Mouse (Mus musculus): ENCODE data around the gene Duox1. TPM values are rescaled to one million over a fixed set of nuclear protein-coding genes. Genes with fewer than 3 reads are reported as not detected.

The Duox1 gene
- polyA plus RNA-seq (2016; fragmentation: Nextera tagmentation; extraction: Ambion mirVana): 0.08 and 0.10 TPM in 2 replicates

DNA sequence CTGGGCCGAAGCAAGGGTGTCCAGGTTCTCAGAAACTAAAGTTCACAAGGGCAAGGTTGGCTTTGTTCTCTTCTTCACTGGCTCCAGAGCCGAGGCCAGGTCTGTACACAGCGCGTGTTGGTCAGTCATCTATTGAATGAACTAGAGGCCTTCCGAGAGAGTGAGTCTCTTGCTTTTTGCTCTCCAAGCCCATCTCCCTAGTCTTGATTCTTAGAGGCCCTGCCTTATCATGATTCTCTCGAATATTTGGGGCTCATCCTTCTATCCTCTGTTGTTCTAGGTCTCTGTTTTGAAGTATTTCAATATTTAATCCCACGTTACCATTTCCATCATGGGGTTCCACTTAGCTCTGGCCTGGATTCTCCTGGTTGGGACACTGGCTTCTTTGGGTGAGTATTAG lies at the start of gene Duox1:
Gene Duox1, plus strand, starts transcription at position 301 of the 400 bp plus-strand sequence.
- H3K9ac ChIP-seq: no peak within 1 kb of the TSS
- peaks cover 56% of the 10 kb centered on the region for H3K27me3 ChIP-seq
- H3K9me3 ChIP-seq (replicated peaks): no peaks in the 10 kb centered on the region
- WGBS: 87% methylated on average over 7 of the region's 7 CpGs
- H3K4me2 ChIP-seq (replicated peaks): no peak within 1 kb of the TSS
- no peak for ATAC-seq (ENCODE audit: low FRiP score)
- peaks cover 10% of the 10 kb centered on the region for H3K4me1 ChIP-seq
- no peaks in the 10 kb centered on the region for H3K36me3 ChIP-seq
- H3K4me3 ChIP-seq: no peak within 1 kb of the TSS
- H3K27ac ChIP-seq: no peak within 1 kb of the TSS

DNA sequence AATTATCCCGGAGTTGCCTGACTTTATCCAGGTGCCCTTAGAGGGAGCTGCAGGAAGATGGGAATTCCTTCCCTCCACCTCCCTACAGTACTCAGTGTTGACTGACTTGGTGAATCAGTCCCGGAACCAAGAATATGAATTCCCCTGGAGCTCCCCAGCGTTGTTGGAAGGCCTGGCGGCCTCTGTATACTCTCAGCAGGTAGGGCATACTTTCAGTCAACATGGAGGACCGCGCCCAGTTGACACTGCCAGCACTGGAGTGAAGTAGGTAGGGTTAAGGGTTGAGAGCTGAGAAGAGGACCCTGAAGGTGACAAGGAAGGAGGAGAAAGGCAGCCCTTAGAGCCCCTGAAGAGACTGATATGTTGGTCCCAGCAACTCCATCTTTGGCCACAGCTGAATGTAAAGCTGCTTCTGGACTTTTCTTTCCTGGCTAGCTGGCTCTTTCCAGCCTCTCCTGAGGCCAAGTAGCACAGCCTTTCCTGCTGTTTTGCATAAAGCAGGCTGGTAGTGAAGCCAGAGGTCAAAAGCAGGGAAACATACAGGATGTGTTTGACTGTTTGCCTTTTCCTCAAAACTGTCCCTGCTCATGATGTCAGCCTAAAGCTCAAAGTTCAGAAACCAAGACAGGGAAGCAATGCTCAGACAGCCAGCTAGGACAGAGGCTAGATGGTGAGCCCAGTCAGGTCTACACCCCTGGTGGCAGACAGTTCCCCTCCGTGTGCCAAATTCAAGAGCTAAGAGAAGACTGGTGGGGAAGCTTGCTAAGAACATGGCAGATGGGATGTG lies 48.9 kb upstream of the Duox1 start:
- ATAC-seq (ENCODE audit: low FRiP score): no peak
- Histone ChIP-seq H3K27me3 (no peaks in the 10 kb centered on the region), H3K9me3 (replicated peaks) (no peaks in the 10 kb centered on the region), H3K4me2 (replicated peaks) (no peak overlapping the region), H3K36me3 (no peaks in the 10 kb centered on the region), H3K4me1 (peaks cover 7% of the 10 kb centered on the region), H3K27ac (no peak overlapping the region), H3K4me3 (no peak overlapping the region), H3K9ac (no peak overlapping the region)
- 90% methylated on average over 7 of the region's 7 CpGs for WGBS

DNA sequence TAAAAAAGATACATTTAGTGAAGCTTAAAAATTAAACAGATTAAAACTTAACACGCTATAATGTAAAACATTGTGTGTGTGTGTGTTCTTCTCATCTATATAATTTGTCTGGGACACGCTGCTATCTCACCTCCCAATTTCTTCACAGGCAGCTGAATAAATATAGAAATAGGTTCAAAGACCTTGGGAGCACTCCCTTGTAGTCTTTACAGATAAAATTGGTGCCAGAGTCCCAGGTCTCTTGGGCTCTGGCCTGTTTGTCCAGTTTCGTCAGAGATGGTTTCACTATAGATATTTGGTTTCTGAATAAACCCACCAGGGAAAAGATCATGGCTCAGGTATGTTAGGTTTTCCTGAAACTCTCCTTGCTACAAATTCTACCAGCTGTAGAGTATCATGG lies 36.7 kb upstream of the Duox1 start:
- Histone ChIP-seq H3K27me3 (no peaks in the 10 kb centered on the region), H3K36me3 (no peaks in the 10 kb centered on the region), H3K4me2 (replicated peaks) (no peak overlapping the region), H3K9ac (no peak overlapping the region), H3K4me3 (no peak overlapping the region), H3K9me3 (replicated peaks) (no peaks in the 10 kb centered on the region), H3K4me1 (no peaks in the 10 kb centered on the region), H3K27ac (no peak overlapping the region)
- 88% methylated on average over 3 of the region's 3 CpGs for WGBS
- ATAC-seq (ENCODE audit: low FRiP score): no peak

- no peak overlapping the region for H3K4me2 ChIP-seq (replicated peaks)
- H3K27ac ChIP-seq: no peak overlapping the region
- H3K27me3 ChIP-seq: no peaks in the 10 kb centered on the region
- ATAC-seq (ENCODE audit: low FRiP score): no peak
- H3K9ac ChIP-seq: no peak overlapping the region
- no peaks in the 10 kb centered on the region for H3K4me1 ChIP-seq
- H3K4me3 ChIP-seq: no peak overlapping the region
- H3K36me3 ChIP-seq: no peaks in the 10 kb centered on the region
- 92% methylated on average over 9 of the region's 9 CpGs for whole genome bisulfite sequencing
- no peaks in the 10 kb centered on the region for H3K9me3 ChIP-seq (replicated peaks)
Observed at GRCm38 (mm10) chr2:122284091-122284490, 31.4 kb upstream of the Duox1 start.

DNA sequence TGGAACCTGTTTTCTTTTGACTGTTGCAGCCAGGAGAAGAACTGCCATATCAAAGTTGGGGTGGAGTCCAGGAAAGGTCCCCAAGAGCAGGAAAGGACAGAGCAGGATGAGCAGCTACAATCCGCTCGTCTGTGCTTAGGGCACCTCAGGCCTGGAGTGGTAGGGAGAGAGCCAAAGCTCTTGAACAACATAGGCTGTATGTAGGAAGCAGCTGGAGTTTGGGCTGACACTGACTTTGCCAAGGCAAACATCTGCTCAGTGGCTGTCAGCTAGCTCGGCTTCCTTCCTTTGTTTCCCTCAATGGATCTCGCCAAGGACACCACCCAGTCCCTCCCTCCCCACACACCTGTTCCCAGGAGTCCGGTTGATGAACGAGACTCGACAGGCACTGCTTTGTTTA lies 29.3 kb upstream of the Duox1 start:
- H3K27me3 ChIP-seq: 0 out of 2 replicates have a peak, but pooled peaks cover 8% of the 10 kb centered on the region
- no peak overlapping the region for H3K4me3 ChIP-seq
- 63% methylated on average over 7 of the region's 7 CpGs for WGBS
- no peak overlapping the region for H3K27ac ChIP-seq
- H3K4me1 ChIP-seq: no peaks in the 10 kb centered on the region
- no peaks in the 10 kb centered on the region for H3K36me3 ChIP-seq
- no peaks in the 10 kb centered on the region for H3K9me3 ChIP-seq (replicated peaks)
- no peak overlapping the region for H3K9ac ChIP-seq
- no peak overlapping the region for H3K4me2 ChIP-seq (replicated peaks)
- ATAC-seq (ENCODE audit: low FRiP score): no peak

DNA sequence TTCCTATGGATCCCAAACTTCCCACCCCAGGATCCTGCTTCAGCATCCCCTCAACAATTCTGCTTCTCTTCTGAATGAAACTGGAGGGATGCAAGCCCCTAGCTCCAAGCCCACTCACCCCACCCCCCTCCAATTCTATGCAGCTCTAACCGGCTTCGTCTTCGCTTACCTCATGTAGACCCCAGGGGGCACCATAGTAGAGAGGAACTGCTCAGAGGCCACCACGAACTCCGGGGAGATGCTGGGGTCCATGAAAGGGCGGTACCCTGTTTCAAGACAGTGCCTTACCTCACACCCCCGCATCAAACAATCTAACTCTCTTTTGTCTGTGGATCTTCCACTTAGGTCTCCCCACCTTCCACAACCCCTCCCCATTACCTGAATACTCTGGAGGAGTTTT lies 20.6 kb upstream of the Duox1 start:
- Histone ChIP-seq H3K4me3 (no peak overlapping the region), H3K36me3 (no peaks in the 10 kb centered on the region), H3K4me1 (peaks cover 22% of the 10 kb centered on the region), H3K4me2 (replicated peaks) (no peak overlapping the region), H3K27ac (no peak overlapping the region), H3K9ac (no peak overlapping the region), H3K27me3 (peaks cover 90% of the 10 kb centered on the region), H3K9me3 (replicated peaks) (no peaks in the 10 kb centered on the region)
- WGBS: 7% methylated on average over 7 of the region's 7 CpGs
- ATAC-seq (ENCODE audit: low FRiP score): no peak

DNA sequence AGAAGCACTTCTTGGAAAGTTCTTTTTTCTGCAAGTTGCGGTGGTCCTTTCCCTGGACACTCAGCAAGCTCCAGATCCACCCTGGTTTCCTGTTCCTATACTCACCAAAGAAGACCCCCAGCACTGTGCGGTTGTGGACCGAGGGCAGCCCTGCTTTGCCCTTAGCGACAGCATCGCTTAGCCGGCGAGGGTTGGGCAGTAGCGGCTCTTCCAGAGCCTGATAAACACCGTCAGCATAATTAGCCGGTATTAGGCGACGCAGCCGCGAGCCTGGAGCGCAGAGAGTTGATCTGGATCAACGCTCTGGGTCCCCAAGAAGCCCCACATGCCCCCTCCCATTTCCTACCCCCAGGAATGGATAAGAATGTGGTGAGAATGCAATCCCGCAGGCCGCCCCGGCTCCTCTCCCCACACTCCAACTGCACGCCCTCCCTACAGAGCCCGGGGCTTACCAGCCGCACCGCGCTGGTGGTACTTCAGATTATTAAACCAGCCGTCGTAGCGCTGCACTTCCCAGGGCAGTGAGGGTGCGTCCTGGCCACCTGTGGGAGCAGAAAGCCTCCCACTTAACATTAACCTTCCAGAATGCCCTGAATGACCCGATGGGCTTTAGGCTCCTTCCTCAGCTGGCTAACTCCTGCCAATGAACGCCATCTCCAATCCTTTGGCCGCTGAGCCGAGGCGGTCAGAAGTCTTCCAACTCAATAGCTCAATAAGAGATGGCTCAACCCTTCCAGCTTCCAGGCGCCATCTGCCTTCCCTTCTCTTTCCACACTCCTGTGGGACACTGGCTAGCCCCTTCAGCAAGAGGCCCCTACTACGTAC lies 18.0 kb upstream of the Duox1 start:
- H3K4me1 ChIP-seq: peaks cover 37% of the 10 kb centered on the region
- H3K9me3 ChIP-seq (replicated peaks): no peaks in the 10 kb centered on the region
- H3K9ac ChIP-seq: no peak overlapping the region
- WGBS: under 1% methylated on average over 35 of the region's 35 CpGs
- ATAC-seq (ENCODE audit: low FRiP score): no peak
- H3K27me3 ChIP-seq: peaks cover 99% of the 10 kb centered on the region
- H3K36me3 ChIP-seq: no peaks in the 10 kb centered on the region
- H3K4me2 ChIP-seq (replicated peaks): peak overlapping the region; percentile 38
- peak overlapping the region; percentile 11 for H3K4me3 ChIP-seq
- H3K27ac ChIP-seq: no peak overlapping the region

DNA sequence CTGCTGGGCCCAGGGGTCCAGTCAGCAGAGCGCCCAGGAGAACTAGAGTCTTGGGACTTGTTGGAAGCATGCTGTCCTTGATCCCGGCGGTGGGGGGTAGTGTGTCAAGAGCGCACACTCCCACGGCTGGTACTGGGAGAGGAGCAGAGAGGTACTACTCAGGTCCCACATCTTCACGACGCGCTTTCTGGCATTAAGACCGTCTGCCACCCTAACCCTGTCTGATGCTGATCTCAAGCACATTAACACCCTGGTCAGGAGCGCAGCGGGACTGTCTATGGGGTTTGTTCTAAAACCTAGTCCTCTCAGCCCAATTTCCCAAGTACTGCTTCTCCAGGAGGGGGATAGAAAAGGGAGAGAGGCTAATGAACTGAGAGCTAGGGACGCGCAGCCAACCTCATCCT lies 17.4 kb upstream of the Duox1 start, which contains the start of gene Duox2:
Gene Duox2, minus strand, starts transcription at position 354 of the 404 bp plus-strand sequence.
- no peak within 1 kb of the TSS for H3K9ac ChIP-seq
- H3K27ac ChIP-seq: no peak within 1 kb of the TSS
- H3K36me3 ChIP-seq: no peaks in the 10 kb centered on the region
- peak within 1 kb of the TSS; percentile 23 for H3K4me3 ChIP-seq
- peak within 1 kb of the TSS; percentile 43 for H3K4me2 ChIP-seq (replicated peaks)
- H3K9me3 ChIP-seq (replicated peaks): no peaks in the 10 kb centered on the region
- no peak for ATAC-seq (ENCODE audit: low FRiP score)
- H3K4me1 ChIP-seq: peaks cover 37% of the 10 kb centered on the region
- 3% methylated on average over 13 of the region's 13 CpGs for WGBS
- H3K27me3 ChIP-seq: peaks cover 99% of the 10 kb centered on the region

GRCm38 (mm10) chr2:122298596-122299490 lies 16.6 kb upstream of the Duox1 start, which contains the start of gene Duoxa2:
Duoxa2 (plus strand) TSS chr2:122298900.
- H3K27ac ChIP-seq: no peak within 1 kb of the TSS
- H3K4me1 ChIP-seq: peaks cover 37% of the 10 kb centered on the region
- no peak within 1 kb of the TSS for H3K9ac ChIP-seq
- peak within 1 kb of the TSS; percentile 23 for H3K4me3 ChIP-seq
- no peaks in the 10 kb centered on the region for H3K36me3 ChIP-seq
- under 1% methylated on average over 43 of the region's 43 CpGs for WGBS
- peaks cover 99% of the 10 kb centered on the region for H3K27me3 ChIP-seq
- H3K4me2 ChIP-seq (replicated peaks): peak within 1 kb of the TSS; percentile 43
- no peak for ATAC-seq (ENCODE audit: low FRiP score)
- H3K9me3 ChIP-seq (replicated peaks): no peaks in the 10 kb centered on the region

GRCm38 (mm10) chr2:122299911-122300655 lies 15.4 kb upstream of the Duox1 start:
- Histone ChIP-seq H3K4me2 (replicated peaks) (no peak overlapping the region), H3K27ac (no peak overlapping the region), H3K9me3 (replicated peaks) (no peaks in the 10 kb centered on the region), H3K4me1 (peaks cover 37% of the 10 kb centered on the region), H3K27me3 (peaks cover 96% of the 10 kb centered on the region), H3K9ac (no peak overlapping the region), H3K4me3 (no peak overlapping the region), H3K36me3 (no peaks in the 10 kb centered on the region)
- ATAC-seq (ENCODE audit: low FRiP score): no peak
- 7% methylated on average over 14 of the region's 14 CpGs for WGBS

- H3K9me3 ChIP-seq (replicated peaks): no peaks in the 10 kb centered on the region
- no peak overlapping the region for H3K9ac ChIP-seq
- H3K4me2 ChIP-seq (replicated peaks): no peak overlapping the region
- WGBS: 4% methylated on average over 14 of the region's 14 CpGs
- 0 out of 2 replicates have a peak, but pooled peaks have one; percentile 1 for ATAC-seq (ENCODE audit: low FRiP score)
- peaks cover 96% of the 10 kb centered on the region for H3K27me3 ChIP-seq
- peaks cover 37% of the 10 kb centered on the region for H3K4me1 ChIP-seq
- H3K4me3 ChIP-seq: peak overlapping the region; percentile 42
- H3K27ac ChIP-seq: no peak overlapping the region
- H3K36me3 ChIP-seq: no peaks in the 10 kb centered on the region
Observed at GRCm38 (mm10) chr2:122300656-122301020, 14.8 kb upstream of the Duox1 start.
